11 mouse cellular contexts compared by ENCODE assay signal in genomic region chr7:141355626-141356326, GRCm38 (mm10). TPM values are rescaled to one million over a fixed set of nuclear protein-coding genes. Genes with fewer than 3 reads are reported as not detected.
DNase-seq lines count a peak whose midpoint lies in the region; ATAC-seq and TF ChIP-seq lines count a peak whose summit lies in the region.
"Had no signal": no experiment of that assay in that cellular context is flagged by ENCODE, and none has a peak within 500 bp of the region (broad histone marks: within the 10 kb centered on the region; RNA-seq: fewer than 3 reads in every experiment).

No protein-coding gene starts in this region.

- no peak overlapping the region for H3K9ac ChIP-seq in forebrain, postnatal 0 days
- no peak overlapping the region for H3K9ac ChIP-seq in lung, postnatal 0 days (replicated peaks; ENCODE audit: low read depth)
- no peak overlapping the region for H3K9ac ChIP-seq in midbrain, embryonic 14.5 days (replicated peaks; ENCODE audit: low read length)

- no peaks in the 10 kb centered on the region for H3K36me3 ChIP-seq in forebrain, postnatal 0 days (ENCODE audit: insufficient read depth)
- H3K36me3 ChIP-seq in forebrain, embryonic 10.5 days (replicated peaks), result no peaks in the 10 kb centered on the region
- no peaks in the 10 kb centered on the region for H3K36me3 ChIP-seq in lung, postnatal 0 days (ENCODE audit: insufficient read depth, low read length)
- no peaks in the 10 kb centered on the region for H3K36me3 ChIP-seq in midbrain, embryonic 14.5 days (ENCODE audit: control insufficient read depth, insufficient read depth, low read length)
- no peaks in the 10 kb centered on the region for H3K36me3 ChIP-seq in thymus, adult 2 months (ENCODE audit: control insufficient read depth, insufficient read depth, low read length)

- 0 out of 2 replicates have a peak, but pooled peaks cover 8% of the 10 kb centered on the region for H3K4me1 ChIP-seq in forebrain, postnatal 0 days (ENCODE audit: insufficient read depth)
- H3K4me1 ChIP-seq in forebrain, embryonic 10.5 days, result peaks cover 17% of the 10 kb centered on the region
- no peaks in the 10 kb centered on the region for H3K4me1 ChIP-seq in lung, postnatal 0 days (ENCODE audit: insufficient read depth, low read depth, low read length)
- H3K4me1 ChIP-seq in midbrain, embryonic 14.5 days (ENCODE audit: control insufficient read depth, insufficient read depth, low read length), result no peaks in the 10 kb centered on the region
- 0 out of 2 replicates have a peak, but pooled peaks cover 2% of the 10 kb centered on the region for H3K4me1 ChIP-seq in thymus, adult 2 months (replicated peaks; ENCODE audit: control insufficient read depth, insufficient read depth, low read length)

- H3K27me3 ChIP-seq in forebrain, postnatal 0 days (ENCODE audit: insufficient read depth, low read length), result no peaks in the 10 kb centered on the region
- H3K27me3 ChIP-seq in forebrain, embryonic 10.5 days (ENCODE audit: poor library complexity, severe bottlenecking), result peaks cover 31% of the 10 kb centered on the region
- H3K27me3 ChIP-seq in lung, postnatal 0 days (replicated peaks; ENCODE audit: insufficient read depth, low read length), result no peaks in the 10 kb centered on the region
- H3K27me3 ChIP-seq in midbrain, embryonic 14.5 days (ENCODE audit: control insufficient read depth, insufficient read depth, low read length), result no peaks in the 10 kb centered on the region; the same call in 1 of the 2 replicates
- H3K27me3 ChIP-seq in thymus, adult 2 months (ENCODE audit: control insufficient read depth, insufficient read depth, low read length), result no peaks in the 10 kb centered on the region; the same call in 1 of the 2 replicates
- H3K27me3 ChIP-seq: Patski had no signal

- H3K4me3 ChIP-seq in forebrain, postnatal 0 days (ENCODE audit: low read depth, low read length), result no peak overlapping the region
- no peak overlapping the region for H3K4me3 ChIP-seq in forebrain, embryonic 10.5 days
- H3K4me3 ChIP-seq in lung, postnatal 0 days (ENCODE audit: low read depth, low read length), result no peak overlapping the region
- no peak overlapping the region for H3K4me3 ChIP-seq in midbrain, embryonic 14.5 days (replicated peaks; ENCODE audit: low read depth, low read length)
- no peak overlapping the region for H3K4me3 ChIP-seq in thymus, adult 2 months (ENCODE audit: control insufficient read depth, insufficient read depth, low read length)
- H3K4me3 ChIP-seq: myocyte had no signal

- peak; percentile 43 for TF ChIP-seq CTCF in forebrain, postnatal 0 days (IDR thresholded peaks at IDR 0.05; ENCODE audit: low read depth)
- peak; percentile 43 for TF ChIP-seq CTCF in lung, postnatal 0 days (IDR thresholded peaks at IDR 0.05)
- TF ChIP-seq CTCF in thymus, adult 2 months (IDR thresholded peaks at IDR 0.05; ENCODE audit: borderline replicate concordance, control insufficient read depth, extremely low read depth, insufficient read depth, low read length, poor library complexity), result no peak; the same call in 1 of the 2 replicates

- TF ChIP-seq EP300 in lung, postnatal 0 days (IDR thresholded peaks at IDR 0.05), result no peak

- H3K4me2 ChIP-seq in forebrain, postnatal 0 days (ENCODE audit: low read depth), result no peak overlapping the region
- H3K4me2 ChIP-seq in lung, postnatal 0 days (replicated peaks; ENCODE audit: low read depth, low read length), result no peak overlapping the region
- no peak overlapping the region for H3K4me2 ChIP-seq in midbrain, embryonic 14.5 days (ENCODE audit: low read length)

- DNase-seq in forebrain, postnatal 0 days, result no peak
- DNase-seq in forebrain, embryonic 10.5 days (ENCODE audit: extremely low spot score, low spot score), result no peak
- peak; percentile 36 for DNase-seq in lung, postnatal 0 days (ENCODE audit: low spot score)
- no peak for DNase-seq in lung, postnatal 14 days
- peak; percentile 29 for DNase-seq in midbrain, embryonic 14.5 days
- no peak for DNase-seq in thymus, adult 2 months
- no peak for DNase-seq in ovary, postnatal 36 days (ENCODE audit: low spot score)
- DNase-seq: kidney, postnatal 25 days had no signal

- ATAC-seq in forebrain, postnatal 0 days, result peak; percentile 48
- peak; percentile 16; the same call in 1 of the 2 replicates for ATAC-seq in lung, postnatal 0 days
- ATAC-seq in common myeloid progenitor, adult 5-6 weeks (replicated peaks; ENCODE audit: low read depth, poor library complexity, severe bottlenecking), result peak; percentile 72
- no peak for ATAC-seq in midbrain, embryonic 14.5 days (ENCODE audit: low FRiP score, low TSS enrichment)
- ATAC-seq: Patski had no signal

- no peaks in the 10 kb centered on the region for H3K9me3 ChIP-seq in forebrain, postnatal 0 days (ENCODE audit: low read length)
- H3K9me3 ChIP-seq in forebrain, embryonic 10.5 days, result no peaks in the 10 kb centered on the region
- H3K9me3 ChIP-seq in lung, postnatal 0 days (ENCODE audit: low read length), result no peaks in the 10 kb centered on the region
- no peaks in the 10 kb centered on the region for H3K9me3 ChIP-seq in midbrain, embryonic 14.5 days (ENCODE audit: control insufficient read depth, low read length)

- H3K27ac ChIP-seq in forebrain, postnatal 0 days (ENCODE audit: low read depth, low read length), result no peak overlapping the region
- H3K27ac ChIP-seq in forebrain, embryonic 10.5 days, result no peak overlapping the region
- no peak overlapping the region for H3K27ac ChIP-seq in lung, postnatal 0 days (ENCODE audit: low read length)
- H3K27ac ChIP-seq in midbrain, embryonic 14.5 days (replicated peaks; ENCODE audit: low read depth, low read length), result no peak overlapping the region
- no peak overlapping the region for H3K27ac ChIP-seq in thymus, adult 2 months (ENCODE audit: control insufficient read depth, insufficient read depth, low read length)

- 44% methylated on average over 12 of the region's 12 CpGs for WGBS in forebrain, postnatal 0 days
- 60% methylated on average over 12 of the region's 12 CpGs for WGBS in forebrain, embryonic 10.5 days
- 59% methylated on average over 12 of the region's 12 CpGs for WGBS in lung, postnatal 0 days
- 62% methylated on average over 12 of the region's 12 CpGs for WGBS in midbrain, embryonic 14.5 days
- WGBS in thymus, adult 2 months, result 80% methylated on average over 12 of the region's 12 CpGs

- TF ChIP-seq POLR2A in thymus, adult 2 months (IDR thresholded peaks at IDR 0.05; ENCODE audit: control insufficient read depth, extremely low read depth, insufficient read depth, low read length, poor library complexity), result no peak

RNA-seq across cellular contexts. Expression of gene Eps8l2, which starts 17.1 kb away (rescaled TPM):
- 1.0 and 1.1 TPM in 2 replicates for total RNA-seq in forebrain, postnatal 0 days (2014; rRNA removed)
- polyA plus RNA-seq in forebrain, postnatal 0 days (2015; fragmentation: Nextera tagmentation; extraction: Ambion mirVana), result 0.74 and 0.82 TPM in 2 replicates
- polyA plus RNA-seq in forebrain, embryonic 10.5 days (2016; fragmentation: Nextera tagmentation; extraction: Ambion mirVana), result 4.2 and 4.5 TPM in 2 replicates
- polyA plus RNA-seq in lung, postnatal 0 days (2015; fragmentation: Nextera tagmentation; extraction: Ambion mirVana), result 67.6 and 73.1 TPM in 2 replicates
- total RNA-seq in common myeloid progenitor, adult 5-6 weeks (2017), result 1.1 TPM in 1 of 2 replicates, not detected in the other
- 0.19 and 0.50 TPM in 2 replicates for polyA plus RNA-seq in midbrain, embryonic 14.5 days (2014; fragmentation: Nextera tagmentation; extraction: Ambion mirVana)
- polyA plus RNA-seq in thymus, adult 2 months (2012; rRNA removed), result 20.2 and 25.4 TPM in 2 replicates

RNA-seq across cellular contexts. Expression of gene Tmem80, which starts 28.2 kb away (rescaled TPM):
- 25.2 and 33.2 TPM in 2 replicates for total RNA-seq in forebrain, postnatal 0 days (2014; rRNA removed)
- polyA plus RNA-seq in forebrain, postnatal 0 days (2015; fragmentation: Nextera tagmentation; extraction: Ambion mirVana), result 32.9 and 34.7 TPM in 2 replicates
- polyA plus RNA-seq in forebrain, embryonic 10.5 days (2016; fragmentation: Nextera tagmentation; extraction: Ambion mirVana), result 48.2 and 51.0 TPM in 2 replicates
- polyA plus RNA-seq in lung, postnatal 0 days (2015; fragmentation: Nextera tagmentation; extraction: Ambion mirVana), result 34.7 and 44.1 TPM in 2 replicates
- total RNA-seq in common myeloid progenitor, adult 5-6 weeks (2017), result 7.4 and 9.0 TPM in 2 replicates
- polyA plus RNA-seq in midbrain, embryonic 14.5 days (2014; fragmentation: Nextera tagmentation; extraction: Ambion mirVana), result 38.6 and 48.9 TPM in 2 replicates
- polyA plus RNA-seq in thymus, adult 2 months (2012; rRNA removed), result 78.1 and 81.8 TPM in 2 replicates

RNA-seq across cellular contexts. Expression of gene Deaf1, which starts 28.3 kb away (rescaled TPM):
- total RNA-seq in forebrain, postnatal 0 days (2014; rRNA removed), result 238 and 239 TPM in 2 replicates
- 282 and 289 TPM in 2 replicates for polyA plus RNA-seq in forebrain, postnatal 0 days (2015; fragmentation: Nextera tagmentation; extraction: Ambion mirVana)
- polyA plus RNA-seq in forebrain, embryonic 10.5 days (2016; fragmentation: Nextera tagmentation; extraction: Ambion mirVana), result 59.2 and 59.3 TPM in 2 replicates
- 35.7 and 40.8 TPM in 2 replicates for polyA plus RNA-seq in lung, postnatal 0 days (2015; fragmentation: Nextera tagmentation; extraction: Ambion mirVana)
- total RNA-seq in common myeloid progenitor, adult 5-6 weeks (2017), result 18.7 and 29.1 TPM in 2 replicates
- 180 and 207 TPM in 2 replicates for polyA plus RNA-seq in midbrain, embryonic 14.5 days (2014; fragmentation: Nextera tagmentation; extraction: Ambion mirVana)
- polyA plus RNA-seq in thymus, adult 2 months (2012; rRNA removed), result 34.9 and 40.2 TPM in 2 replicates

RNA-seq across cellular contexts. Expression of gene Taldo1, which starts 36.2 kb away (rescaled TPM):
- total RNA-seq in forebrain, postnatal 0 days (2014; rRNA removed), result 224 and 297 TPM in 2 replicates
- 304 and 352 TPM in 2 replicates for polyA plus RNA-seq in forebrain, postnatal 0 days (2015; fragmentation: Nextera tagmentation; extraction: Ambion mirVana)
- 335 and 368 TPM in 2 replicates for polyA plus RNA-seq in forebrain, embryonic 10.5 days (2016; fragmentation: Nextera tagmentation; extraction: Ambion mirVana)
- 260 and 276 TPM in 2 replicates for polyA plus RNA-seq in lung, postnatal 0 days (2015; fragmentation: Nextera tagmentation; extraction: Ambion mirVana)
- 295 and 302 TPM in 2 replicates for total RNA-seq in common myeloid progenitor, adult 5-6 weeks (2017)
- 312 and 318 TPM in 2 replicates for polyA plus RNA-seq in midbrain, embryonic 14.5 days (2014; fragmentation: Nextera tagmentation; extraction: Ambion mirVana)
- 216 and 235 TPM in 2 replicates for polyA plus RNA-seq in thymus, adult 2 months (2012; rRNA removed)

RNA-seq across cellular contexts. Expression of gene Gatd1, which starts 58.2 kb away (rescaled TPM):
- 58.9 and 65.0 TPM in 2 replicates for total RNA-seq in forebrain, postnatal 0 days (2014; rRNA removed)
- 50.5 and 56.0 TPM in 2 replicates for polyA plus RNA-seq in forebrain, postnatal 0 days (2015; fragmentation: Nextera tagmentation; extraction: Ambion mirVana)
- 43.2 and 44.7 TPM in 2 replicates for polyA plus RNA-seq in forebrain, embryonic 10.5 days (2016; fragmentation: Nextera tagmentation; extraction: Ambion mirVana)
- 49.8 and 52.3 TPM in 2 replicates for polyA plus RNA-seq in lung, postnatal 0 days (2015; fragmentation: Nextera tagmentation; extraction: Ambion mirVana)
- total RNA-seq in common myeloid progenitor, adult 5-6 weeks (2017), result 11.4 and 12.7 TPM in 2 replicates
- polyA plus RNA-seq in midbrain, embryonic 14.5 days (2014; fragmentation: Nextera tagmentation; extraction: Ambion mirVana), result 48.3 and 49.3 TPM in 2 replicates
- polyA plus RNA-seq in thymus, adult 2 months (2012; rRNA removed), result 98.1 and 104 TPM in 2 replicates

Comparison
In these comparisons a context has a peak if more than half of its experiments do, and no peak if none do; other contexts are left out.
1. DNase-seq: peak in lung, postnatal 0 days (single experiment) and midbrain, embryonic 14.5 days (single experiment); none in forebrain, postnatal 0 days (single experiment), forebrain, embryonic 10.5 days (single experiment), lung, postnatal 14 days (single experiment), thymus, adult 2 months (single experiment) and ovary, postnatal 36 days (single experiment).